Comparison of ENCODE assay signal across 14 mouse cellular contexts in the genomic region with DNA sequence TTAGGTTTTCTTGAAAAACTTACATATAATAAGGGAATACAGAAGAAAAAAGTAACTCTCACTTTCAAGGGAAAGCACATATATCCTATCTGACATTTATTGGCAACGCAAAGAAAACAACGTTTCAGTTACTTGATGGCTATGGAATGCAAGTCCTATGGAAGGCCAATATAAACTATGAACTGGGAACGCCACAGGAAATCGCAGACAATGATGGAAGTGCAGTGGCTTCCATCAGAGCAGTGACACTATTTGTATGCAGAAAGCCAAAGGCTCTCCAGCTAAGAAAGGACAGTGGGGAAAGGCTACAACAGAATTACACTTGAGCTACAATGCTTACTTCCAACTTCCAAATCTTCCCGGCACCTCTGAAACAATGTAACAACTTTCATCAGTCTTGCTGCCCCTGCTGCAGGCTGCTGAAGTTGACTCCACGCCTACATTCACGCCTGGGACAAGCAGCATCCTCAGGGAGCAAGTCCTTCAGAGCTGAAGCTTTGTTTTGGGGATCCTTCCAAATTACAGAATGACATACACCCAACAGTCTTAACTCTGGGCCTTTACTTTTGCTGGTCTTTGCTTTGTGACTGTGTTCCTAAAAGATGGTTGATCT. TPM values are rescaled to one million over a fixed set of nuclear protein-coding genes. Genes with fewer than 3 reads are reported as not detected.
"Had no signal": no experiment of that assay in that cellular context is flagged by ENCODE, and none has a peak within 500 bp of the region (broad histone marks: within the 10 kb centered on the region; RNA-seq: fewer than 3 reads in every experiment).

No protein-coding gene starts in this region.

- DNase-seq: kidney, adult 2 months; kidney, postnatal 10 days; left cerebral cortex, postnatal 4 days; midbrain, embryonic 14.5 days; right cerebral cortex, adult 18-20 months; right cerebral cortex, postnatal 25 days; thymus, postnatal 36 days had no signal

- H3K36me3 ChIP-seq: midbrain, embryonic 10.5 days; neural tube, embryonic 15.5 days had no signal

- H3K27me3 ChIP-seq: limb, embryonic 13.5 days; neural tube, embryonic 15.5 days had no signal

- ATAC-seq: intestine, embryonic 16.5 days had no signal

- H3K27ac ChIP-seq: limb, embryonic 13.5 days; liver, embryonic 14.5 days; midbrain, embryonic 10.5 days; neural tube, embryonic 15.5 days had no signal

- H3K4me1 ChIP-seq: neural tube, embryonic 15.5 days had no signal

- H3K9ac ChIP-seq: limb, embryonic 13.5 days; liver, embryonic 14.5 days; neural tube, embryonic 15.5 days had no signal

- H3K4me2 ChIP-seq: limb, embryonic 13.5 days; neural tube, embryonic 15.5 days had no signal

- H3K9me3 ChIP-seq: limb, embryonic 13.5 days; midbrain, embryonic 10.5 days; neural tube, embryonic 15.5 days had no signal

- H3K4me3 ChIP-seq: limb, embryonic 13.5 days; midbrain, embryonic 10.5 days; myocyte; neural tube, embryonic 15.5 days had no signal

RNA-seq across cellular contexts. Expression of gene Me1, which starts 28.5 kb away (rescaled TPM):
- total RNA-seq: megakaryocyte, adult 5-6 weeks had no signal
